Mouse (Mus musculus): ENCODE data around the gene Mlh3. TPM values are rescaled to one million over a fixed set of nuclear protein-coding genes. Genes with fewer than 3 reads are reported as not detected.

Mlh3 gene
- polyA plus RNA-seq, 1 experiment from 2014 or later: 9.6 TPM

- H3K4me3 ChIP-seq (replicated peaks): peak overlapping the region; percentile 60
- no peaks in the 10 kb centered on the region for H3K27me3 ChIP-seq
- H3K9me3 ChIP-seq (replicated peaks): no peaks in the 10 kb centered on the region
- peak; percentile 97 for ATAC-seq (replicated peaks; ENCODE audit: low FRiP score)
- peak overlapping the region; percentile 63 for H3K9ac ChIP-seq
- peaks cover 4% of the 10 kb centered on the region for H3K36me3 ChIP-seq
- peak overlapping the region; percentile 77 for H3K27ac ChIP-seq
- peaks cover 5% of the 10 kb centered on the region for H3K4me1 ChIP-seq
- H3K4me2 ChIP-seq: peak overlapping the region; percentile 80
- WGBS: under 1% methylated on average over 31 of the region's 31 CpGs
Observed at GRCm38 (mm10) chr12:85280105-85280844, 9.9 kb upstream of the Mlh3 start.

GRCm38 (mm10) chr12:85279396-85280080 lies 9.1 kb upstream of the Mlh3 start:
- Histone ChIP-seq H3K27ac (peak overlapping the region; percentile 77), H3K4me1 (peaks cover 5% of the 10 kb centered on the region), H3K4me2 (peak overlapping the region; percentile 80), H3K9ac (peak overlapping the region; percentile 63), H3K4me3 (replicated peaks) (peak overlapping the region; percentile 60), H3K36me3 (peaks cover 9% of the 10 kb centered on the region), H3K27me3 (no peaks in the 10 kb centered on the region), H3K9me3 (replicated peaks) (no peaks in the 10 kb centered on the region)
- 6% methylated on average over 10 of the region's 10 CpGs for WGBS
- peak; percentile 47 for ATAC-seq (replicated peaks; ENCODE audit: low FRiP score)

GRCm38 (mm10) chr12:85278919-85279318 lies 8.5 kb upstream of the Mlh3 start:
- ATAC-seq (replicated peaks; ENCODE audit: low FRiP score): no peak
- no peak overlapping the region for H3K4me2 ChIP-seq
- no peak overlapping the region for H3K4me3 ChIP-seq (replicated peaks)
- H3K9me3 ChIP-seq (replicated peaks): no peaks in the 10 kb centered on the region
- H3K36me3 ChIP-seq: peaks cover 11% of the 10 kb centered on the region
- no peaks in the 10 kb centered on the region for H3K27me3 ChIP-seq
- H3K27ac ChIP-seq: no peak overlapping the region
- H3K4me1 ChIP-seq: peaks cover 5% of the 10 kb centered on the region
- no peak overlapping the region for H3K9ac ChIP-seq
- WGBS: 96% methylated on average over 10 of the region's 10 CpGs

GRCm38 (mm10) chr12:85276273-85276672 lies 5.9 kb upstream of the Mlh3 start:
- no peak overlapping the region for H3K4me2 ChIP-seq
- peaks cover 11% of the 10 kb centered on the region for H3K36me3 ChIP-seq
- H3K4me3 ChIP-seq (replicated peaks): no peak overlapping the region
- no peak overlapping the region for H3K9ac ChIP-seq
- ATAC-seq (replicated peaks; ENCODE audit: low FRiP score): no peak
- H3K27me3 ChIP-seq: no peaks in the 10 kb centered on the region
- peaks cover 14% of the 10 kb centered on the region for H3K4me1 ChIP-seq
- no peak overlapping the region for H3K27ac ChIP-seq
- WGBS: 55% methylated on average over 5 of the region's 5 CpGs
- no peaks in the 10 kb centered on the region for H3K9me3 ChIP-seq (replicated peaks)

- H3K27ac ChIP-seq: peak overlapping the region; percentile 79
- no peaks in the 10 kb centered on the region for H3K27me3 ChIP-seq
- peaks cover 11% of the 10 kb centered on the region for H3K36me3 ChIP-seq
- 24% methylated on average over 10 of the region's 10 CpGs for WGBS
- peak; percentile 79 for ATAC-seq (replicated peaks; ENCODE audit: low FRiP score)
- no peak overlapping the region for H3K4me3 ChIP-seq (replicated peaks)
- H3K4me2 ChIP-seq: no peak overlapping the region
- H3K9ac ChIP-seq: no peak overlapping the region
- H3K9me3 ChIP-seq (replicated peaks): no peaks in the 10 kb centered on the region
- H3K4me1 ChIP-seq: peaks cover 21% of the 10 kb centered on the region
Observed at GRCm38 (mm10) chr12:85273508-85273907, 3.1 kb upstream of the Mlh3 start.

GRCm38 (mm10) chr12:85271843-85272206 lies 1.4 kb upstream of the Mlh3 start:
- no peaks in the 10 kb centered on the region for H3K27me3 ChIP-seq
- H3K4me2 ChIP-seq: no peak overlapping the region
- peaks cover 13% of the 10 kb centered on the region for H3K36me3 ChIP-seq
- no peaks in the 10 kb centered on the region for H3K9me3 ChIP-seq (replicated peaks)
- H3K4me1 ChIP-seq: peaks cover 21% of the 10 kb centered on the region
- no peak for ATAC-seq (replicated peaks; ENCODE audit: low FRiP score)
- no peak overlapping the region for H3K27ac ChIP-seq
- no peak overlapping the region for H3K9ac ChIP-seq
- 59% methylated on average over 4 of the region's 4 CpGs for WGBS
- H3K4me3 ChIP-seq (replicated peaks): no peak overlapping the region

GRCm38 (mm10) chr12:85271132-85271842 lies 888 bp upstream of the Mlh3 start:
- 80% methylated on average over 7 of the region's 7 CpGs for WGBS
- no peak overlapping the region for H3K4me3 ChIP-seq (replicated peaks)
- H3K4me1 ChIP-seq: peaks cover 21% of the 10 kb centered on the region
- no peak for ATAC-seq (replicated peaks; ENCODE audit: low FRiP score)
- H3K9me3 ChIP-seq (replicated peaks): no peaks in the 10 kb centered on the region
- H3K9ac ChIP-seq: no peak overlapping the region
- no peaks in the 10 kb centered on the region for H3K27me3 ChIP-seq
- H3K36me3 ChIP-seq: peaks cover 13% of the 10 kb centered on the region
- H3K4me2 ChIP-seq: no peak overlapping the region
- H3K27ac ChIP-seq: no peak overlapping the region

- no peaks in the 10 kb centered on the region for H3K27me3 ChIP-seq
- no peaks in the 10 kb centered on the region for H3K9me3 ChIP-seq (replicated peaks)
- peaks cover 34% of the 10 kb centered on the region for H3K4me1 ChIP-seq
- peak overlapping the region; percentile 58 for H3K9ac ChIP-seq
- ATAC-seq (replicated peaks; ENCODE audit: low FRiP score): no peak
- H3K4me3 ChIP-seq (replicated peaks): peak overlapping the region; percentile 60
- H3K36me3 ChIP-seq: peaks cover 11% of the 10 kb centered on the region
- 31% methylated on average over 3 of the region's 3 CpGs for WGBS
- H3K4me2 ChIP-seq: peak overlapping the region; percentile 69
- peak overlapping the region; percentile 90 for H3K27ac ChIP-seq
Observed at GRCm38 (mm10) chr12:85269821-85270220, 578 bp downstream of the Mlh3 start.

GRCm38 (mm10) chr12:85266248-85266647 lies 4.2 kb downstream of the Mlh3 start:
- H3K9me3 ChIP-seq (replicated peaks): no peaks in the 10 kb centered on the region
- H3K4me2 ChIP-seq: no peak overlapping the region
- H3K4me1 ChIP-seq: peaks cover 38% of the 10 kb centered on the region
- no peak overlapping the region for H3K9ac ChIP-seq
- no peak overlapping the region for H3K27ac ChIP-seq
- H3K36me3 ChIP-seq: peaks cover 7% of the 10 kb centered on the region; the same call in 1 of the 2 replicates
- no peak overlapping the region for H3K4me3 ChIP-seq (replicated peaks)
- ATAC-seq (replicated peaks; ENCODE audit: low FRiP score): no peak
- no peaks in the 10 kb centered on the region for H3K27me3 ChIP-seq
- WGBS: 84% methylated on average over 3 of the region's 3 CpGs

GRCm38 (mm10) chr12:85264940-85265339 lies 5.5 kb downstream of the Mlh3 start:
- H3K27me3 ChIP-seq: no peaks in the 10 kb centered on the region
- no peak overlapping the region for H3K4me2 ChIP-seq
- no peaks in the 10 kb centered on the region for H3K9me3 ChIP-seq (replicated peaks)
- peaks cover 28% of the 10 kb centered on the region for H3K4me1 ChIP-seq
- H3K27ac ChIP-seq: no peak overlapping the region
- ATAC-seq (replicated peaks; ENCODE audit: low FRiP score): no peak
- H3K4me3 ChIP-seq (replicated peaks): no peak overlapping the region
- H3K9ac ChIP-seq: no peak overlapping the region
- WGBS: 23% methylated on average over 7 of the region's 7 CpGs
- peaks cover 10% of the 10 kb centered on the region for H3K36me3 ChIP-seq

GRCm38 (mm10) chr12:85264531-85264930 lies 5.9 kb downstream of the Mlh3 start:
- WGBS: 41% methylated on average over 8 of the region's 8 CpGs
- H3K4me2 ChIP-seq: no peak overlapping the region
- H3K9ac ChIP-seq: no peak overlapping the region
- no peak overlapping the region for H3K4me3 ChIP-seq (replicated peaks)
- no peaks in the 10 kb centered on the region for H3K27me3 ChIP-seq
- H3K9me3 ChIP-seq (replicated peaks): no peaks in the 10 kb centered on the region
- peaks cover 25% of the 10 kb centered on the region for H3K4me1 ChIP-seq
- no peak for ATAC-seq (replicated peaks; ENCODE audit: low FRiP score)
- peaks cover 10% of the 10 kb centered on the region for H3K36me3 ChIP-seq
- H3K27ac ChIP-seq: peak overlapping the region; percentile 68

GRCm38 (mm10) chr12:85263190-85263589 lies 7.2 kb downstream of the Mlh3 start:
- Histone ChIP-seq H3K4me1 (peaks cover 25% of the 10 kb centered on the region), H3K9ac (no peak overlapping the region), H3K27me3 (no peaks in the 10 kb centered on the region), H3K9me3 (replicated peaks) (no peaks in the 10 kb centered on the region), H3K27ac (peak overlapping the region; percentile 65), H3K4me3 (replicated peaks) (no peak overlapping the region), H3K4me2 (no peak overlapping the region), H3K36me3 (peaks cover 15% of the 10 kb centered on the region)
- ATAC-seq (replicated peaks; ENCODE audit: low FRiP score): no peak
- WGBS: 69% methylated on average over 5 of the region's 5 CpGs

Measured in kidney, embryonic 15.5 days (tissue).